Comparison of ENCODE assay signal across 8 mouse cellular contexts in genomic region chr8:125909661-125910364, GRCm38 (mm10). TPM values are rescaled to one million over a fixed set of nuclear protein-coding genes. Genes with fewer than 3 reads are reported as not detected.
DNase-seq lines count a peak whose midpoint lies in the region; ATAC-seq and TF ChIP-seq lines count a peak whose summit lies in the region.

No protein-coding gene starts in this region.

- no peak for ATAC-seq in limb, embryonic 12.5 days (ENCODE audit: insufficient number of reproducible peaks, insufficient read depth, low FRiP score, low TSS enrichment, low read depth)
- ATAC-seq in midbrain, postnatal 0 days (ENCODE audit: low FRiP score): no peak
- ATAC-seq in monocyte, adult 5-6 weeks (replicated peaks; ENCODE audit: insufficient number of reproducible peaks, low FRiP score, low TSS enrichment, poor library complexity, severe bottlenecking): no peak

- TF ChIP-seq POLR2A in embryonic fibroblast, embryonic 13.5 days (IDR thresholded peaks at IDR 0.05; ENCODE audit: low read depth, low read length): no peak

- H3K27me3 ChIP-seq in hindbrain, embryonic 10.5 days (ENCODE audit: insufficient read depth, poor library complexity, severe bottlenecking): peaks cover 78% of the 10 kb centered on the region
- H3K27me3 ChIP-seq in limb, embryonic 12.5 days: peaks cover 75% of the 10 kb centered on the region
- peaks cover 43% of the 10 kb centered on the region for H3K27me3 ChIP-seq in midbrain, postnatal 0 days (ENCODE audit: insufficient read depth, low read length)

- no peak overlapping the region for H3K27ac ChIP-seq in embryonic fibroblast, embryonic 13.5 days (ENCODE audit: insufficient read depth, low read length)
- no peak overlapping the region for H3K27ac ChIP-seq in hindbrain, embryonic 10.5 days
- no peak overlapping the region for H3K27ac ChIP-seq in limb, embryonic 12.5 days
- H3K27ac ChIP-seq in midbrain, postnatal 0 days (ENCODE audit: low read depth, low read length): no peak overlapping the region

- H3K9ac ChIP-seq in limb, embryonic 12.5 days (replicated peaks): peak overlapping the region; percentile 54; the same call in 1 of the 2 replicates
- no peak overlapping the region for H3K9ac ChIP-seq in midbrain, postnatal 0 days (replicated peaks; ENCODE audit: low read length, poor library complexity, severe bottlenecking)

- no peaks in the 10 kb centered on the region for H3K36me3 ChIP-seq in hindbrain, embryonic 10.5 days
- H3K36me3 ChIP-seq in limb, embryonic 12.5 days: no peaks in the 10 kb centered on the region
- H3K36me3 ChIP-seq in midbrain, postnatal 0 days (ENCODE audit: insufficient read depth, low read length): no peaks in the 10 kb centered on the region

- no peaks in the 10 kb centered on the region for H3K4me1 ChIP-seq in embryonic fibroblast, embryonic 13.5 days (ENCODE audit: control insufficient read depth, insufficient read depth, low read length)
- peaks cover 19% of the 10 kb centered on the region for H3K4me1 ChIP-seq in hindbrain, embryonic 10.5 days (replicated peaks)
- H3K4me1 ChIP-seq in limb, embryonic 12.5 days (replicated peaks): peaks cover 20% of the 10 kb centered on the region
- H3K4me1 ChIP-seq in midbrain, postnatal 0 days (ENCODE audit: insufficient read depth, low read length): no peaks in the 10 kb centered on the region

- TF ChIP-seq CTCF in embryonic fibroblast, embryonic 13.5 days (IDR thresholded peaks at IDR 0.05; ENCODE audit: borderline replicate concordance, insufficient read depth, low read length): no peak
- no peak for TF ChIP-seq CTCF in midbrain, postnatal 0 days (IDR thresholded peaks at IDR 0.05)

- DNase-seq in adrenal gland, adult 18-20 months (ENCODE audit: low spot score in 2 of 2): peak; percentile 42 to 53
- no peak for DNase-seq in hindbrain, embryonic 10.5 days (ENCODE audit: low spot score)
- DNase-seq in midbrain, postnatal 0 days (ENCODE audit: low spot score): no peak
- no peak for DNase-seq in spleen, postnatal 14 days (ENCODE audit: low spot score in 2 of 2)
- no peak for DNase-seq in thymus, postnatal 25 days

- peak overlapping the region; percentile 45 for H3K4me3 ChIP-seq in embryonic fibroblast, embryonic 13.5 days (ENCODE audit: insufficient read depth, low read length)
- H3K4me3 ChIP-seq in hindbrain, embryonic 10.5 days: peak overlapping the region; percentile 60
- peak overlapping the region; percentile 60 for H3K4me3 ChIP-seq in limb, embryonic 12.5 days (replicated peaks)
- peak overlapping the region; percentile 68 for H3K4me3 ChIP-seq in midbrain, postnatal 0 days (ENCODE audit: low read depth, low read length)

- 0 out of 2 replicates have a peak, but pooled peaks cover 5% of the 10 kb centered on the region for H3K9me3 ChIP-seq in hindbrain, embryonic 10.5 days
- 0 out of 2 replicates have a peak, but pooled peaks cover 5% of the 10 kb centered on the region for H3K9me3 ChIP-seq in limb, embryonic 12.5 days
- H3K9me3 ChIP-seq in midbrain, postnatal 0 days (ENCODE audit: low read length): no peaks in the 10 kb centered on the region

- 5% methylated on average over 30 of the region's 30 CpGs for WGBS in hindbrain, embryonic 10.5 days
- WGBS in limb, embryonic 12.5 days: 4% methylated on average over 30 of the region's 30 CpGs
- 3% methylated on average over 30 of the region's 30 CpGs for WGBS in midbrain, postnatal 0 days

- H3K4me2 ChIP-seq in limb, embryonic 12.5 days: peak overlapping the region; percentile 100
- H3K4me2 ChIP-seq in midbrain, postnatal 0 days (ENCODE audit: low read depth, low read length, poor library complexity, severe bottlenecking): peak overlapping the region; percentile 97

RNA-seq across cellular contexts. Expression of gene Map3k21, which starts 0.4 kb away (rescaled TPM):
- under 1 TPM; 0.22 to 0.96 TPM for total RNA-seq in adrenal gland, adult 18-20 months (2021)
- polyA plus RNA-seq in embryonic fibroblast, embryonic 13.5 days (2011; ENCODE audit: insufficient read length, low read depth, missing spikeins): 0.08 TPM in 1 of 2 replicates, not detected in the other
- polyA plus RNA-seq in hindbrain, embryonic 10.5 days (2016; fragmentation: Nextera tagmentation; extraction: Ambion mirVana): 0.02 and 0.03 TPM in 2 replicates
- 0.06 TPM in 1 of 2 replicates, not detected in the other for polyA plus RNA-seq in limb, embryonic 12.5 days (2016; fragmentation: Nextera tagmentation; extraction: Ambion mirVana)
- 2.8 and 3.5 TPM in 2 replicates for total RNA-seq in midbrain, postnatal 0 days (2014; rRNA removed)
- polyA plus RNA-seq in midbrain, postnatal 0 days (2015; fragmentation: Nextera tagmentation; extraction: Ambion mirVana): 0.85 and 0.98 TPM in 2 replicates
- not detected in 3 replicates for total RNA-seq in monocyte, adult 5-6 weeks (2017)

RNA-seq across cellular contexts. Expression of gene Pcnx2, which starts 11.7 kb away (rescaled TPM):
- under 1 TPM; 0.51 to 0.60 TPM for total RNA-seq in adrenal gland, adult 18-20 months (2021)
- polyA plus RNA-seq in embryonic fibroblast, embryonic 13.5 days (2011; ENCODE audit: insufficient read length, low read depth, missing spikeins): not detected in 2 replicates
- polyA plus RNA-seq in hindbrain, embryonic 10.5 days (2016; fragmentation: Nextera tagmentation; extraction: Ambion mirVana): 0.39 and 0.52 TPM in 2 replicates
- polyA plus RNA-seq in limb, embryonic 12.5 days (2016; fragmentation: Nextera tagmentation; extraction: Ambion mirVana): 0.19 TPM in 1 of 2 replicates, not detected in the other
- 15.7 and 16.4 TPM in 2 replicates for total RNA-seq in midbrain, postnatal 0 days (2014; rRNA removed)
- 2.6 and 3.2 TPM in 2 replicates for polyA plus RNA-seq in midbrain, postnatal 0 days (2015; fragmentation: Nextera tagmentation; extraction: Ambion mirVana)
- total RNA-seq in monocyte, adult 5-6 weeks (2017): not detected in 3 replicates

Comparison
In these comparisons a context has a peak if more than half of its experiments do, and no peak if none do; other contexts are left out.
1. DNase-seq: peak in adrenal gland, adult 18-20 months (2 of 2); none in hindbrain, embryonic 10.5 days (single experiment), midbrain, postnatal 0 days (single experiment), spleen, postnatal 14 days (0 of 2) and thymus, postnatal 25 days (single experiment).
2. Peak in every context shown above with its lines, with median percentiles within 50 percentile points of each other: H3K4me3 ChIP-seq.